Mouse (Mus musculus) left cerebral cortex, postnatal 25 days (tissue): ENCODE measurements around the gene Nop2. TPM values are rescaled to one million over a fixed set of nuclear protein-coding genes. Genes with fewer than 3 reads are reported as not detected.

ENCODE experiments used
- DNase-seq, 2 experiments: peaks; one replicate each; pipeline ENCODE4 v3.0.0; 2022; ENCODE audit warnings: low spot score in 2 of 2, mixed read lengths in 1 of 2
- intact Hi-C: fragments of 180-260 bp; cut with DNase I; formaldehyde crosslinking; loops from one replicate; pipeline ENCODE4 v1.15.1; 2025
- microRNA-seq, 2 experiments: library from miRNA; unstranded; fragments of <30 nt; microRNA quantifications; one replicate each; pipeline ENCODE4 v1.2.0; 2022
- total RNA-seq, 2 experiments: library from RNA; stranded (reverse); gene quantifications; 2 replicates each; pipeline ENCODE4 v1.2.3; 2021

Gene Nop2
- total RNA-seq, 2 experiments from 2014 or later, result 27.1 to 28.0 TPM

DNA sequence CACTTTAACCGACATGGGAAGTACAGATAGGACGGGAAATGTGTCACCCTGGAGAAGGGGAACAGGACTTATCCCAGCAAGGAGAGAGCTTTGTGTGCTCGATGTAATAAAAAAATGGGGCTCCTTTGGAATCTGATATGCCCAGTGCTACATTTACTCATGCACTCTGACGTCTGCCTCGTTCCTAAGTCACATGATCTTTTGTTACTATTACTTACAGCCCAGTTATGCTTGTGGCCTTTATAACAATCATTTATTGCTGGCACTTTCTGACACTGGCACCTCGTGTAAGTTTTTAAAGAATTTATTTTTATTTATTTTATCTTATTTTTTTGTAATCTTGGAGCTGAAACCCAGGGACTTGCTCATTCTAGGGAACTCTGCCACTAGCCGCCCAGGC, 61.7 kb downstream of the Nop2 start:
- intact Hi-C loops, result no loop called here
- DNase-seq, result no peak

Small RNA genes lying within 50 kb of the gene (microRNA-seq; reads per million reads assigned to microRNA genes)
- 2.5 to 5.4 reads per million in 2 experiments for gene Mir7045

Other genes starting within 250 kb of the Nop2 start
- 1 to 10 TPM; 2.8 to 8.7 TPM for gene Cd4, start 243.7 kb upstream of the Nop2 start, total RNA-seq
- gene Lag3, start 220.2 kb upstream of the Nop2 start, total RNA-seq, result 1 to 10 TPM; 2.9 to 3.6 TPM
- 1,000 to 10,000 TPM in 1 of 2 experiments, 100 to 1,000 TPM in 1; 954 to 1,041 TPM for gene Ptms, start 211.8 kb upstream of the Nop2 start, total RNA-seq
- gene Mlf2, start 200.5 kb upstream of the Nop2 start, total RNA-seq, result 100 to 1,000 TPM; 648 to 675 TPM
- 100 to 1,000 TPM; 149 to 163 TPM for gene Cops7a, start 166.4 kb upstream of the Nop2 start, total RNA-seq
- gene Pianp, start 135.2 kb upstream of the Nop2 start, total RNA-seq, result 100 to 1,000 TPM; 169 to 181 TPM
- gene Zfp384, start 122.8 kb upstream of the Nop2 start, total RNA-seq, result 10 to 100 TPM; 38.4 to 44.1 TPM
- gene Ing4, start 92.1 kb upstream of the Nop2 start, total RNA-seq, result 10 to 100 TPM; 54.0 to 62.1 TPM
- gene Acrbp, start 82.2 kb upstream of the Nop2 start, total RNA-seq, result 10 to 100 TPM in 1 of 2 experiments, 1 to 10 TPM in 1; 8.4 to 12.3 TPM
- gene Lpar5, start 64.0 kb upstream of the Nop2 start, total RNA-seq, result under 1 TPM; 0.60 to 0.96 TPM
- 100 to 1,000 TPM; 154 to 161 TPM for gene Chd4, start 35.9 kb upstream of the Nop2 start, total RNA-seq
- gene Iffo1, start 13.3 kb downstream of the Nop2 start, total RNA-seq, result 10 to 100 TPM; 52.7 to 63.0 TPM
- 1,000 to 10,000 TPM; 2,469 to 2,584 TPM for gene Gapdh, start 34.6 kb downstream of the Nop2 start, total RNA-seq
- 10 to 100 TPM; 18.9 to 25.6 TPM for gene Ncapd2, start 59.8 kb downstream of the Nop2 start, total RNA-seq
- gene Mrpl51, start 59.9 kb downstream of the Nop2 start, total RNA-seq, result 10 to 100 TPM; 70.4 to 73.6 TPM
- gene Vamp1, start 83.6 kb downstream of the Nop2 start, total RNA-seq, result 10 to 100 TPM; 87.8 to 97.9 TPM
- 1 to 10 TPM; 3.5 to 4.0 TPM for gene Tapbpl, start 100.0 kb downstream of the Nop2 start, total RNA-seq
- gene Cd27, start 105.1 kb downstream of the Nop2 start, total RNA-seq, result not detected
- gene Tuba3a, start 154.1 kb downstream of the Nop2 start, total RNA-seq, result not detected
- 1 to 10 TPM; 8.1 to 9.9 TPM for gene Ltbr, start 182.0 kb downstream of the Nop2 start, total RNA-seq
- 1 to 10 TPM; 2.4 to 2.6 TPM for gene Scnn1a, start 188.8 kb downstream of the Nop2 start, total RNA-seq
- gene Tnfrsf1a, start 217.5 kb downstream of the Nop2 start, total RNA-seq, result 10 to 100 TPM; 11.5 to 12.7 TPM
- under 1 TPM; 0.25 to 0.39 TPM for gene Plekhg6, start 248.9 kb downstream of the Nop2 start, total RNA-seq